Mouse (Mus musculus): ENCODE measurements around the gene D430042O09Rik. TPM values are rescaled to one million over a fixed set of nuclear protein-coding genes. Genes with fewer than 3 reads are reported as not detected.

The D430042O09Rik gene
- polyA plus RNA-seq, 1 experiment from 2014 or later = 7.9 TPM

- Histone ChIP-seq H3K4me2 (no peak overlapping the region), H3K36me3 (ENCODE audit: control insufficient read depth, insufficient read depth, low read length) (no peaks in the 10 kb centered on the region), H3K4me3 (ENCODE audit: low read depth, low read length) (no peak overlapping the region), H3K9ac (ENCODE audit: low read length) (no peak overlapping the region), H3K27me3 (ENCODE audit: control insufficient read depth, insufficient read depth, low read length) (no peaks in the 10 kb centered on the region), H3K9me3 (ENCODE audit: control insufficient read depth, low read length) (no peaks in the 10 kb centered on the region), H3K27ac (ENCODE audit: low read depth, low read length) (no peak overlapping the region), H3K4me1 (ENCODE audit: control insufficient read depth, insufficient read depth, low read length) (peaks cover 5% of the 10 kb centered on the region)
- WGBS = 68% methylated on average over 1 of the region's 1 CpGs
- ATAC-seq (ENCODE audit: low FRiP score) (no peak), DNase-seq (ENCODE audit: low spot score, missing footprints) (no peak)
Observed at GRCm38 (mm10) chr7:125832767-125833166, 125.1 kb downstream of the D430042O09Rik start.

- Histone ChIP-seq H3K36me3 (ENCODE audit: control insufficient read depth, insufficient read depth, low read length) (no peaks in the 10 kb centered on the region), H3K27ac (ENCODE audit: low read depth, low read length) (no peak overlapping the region), H3K27me3 (ENCODE audit: control insufficient read depth, insufficient read depth, low read length) (no peaks in the 10 kb centered on the region), H3K9ac (ENCODE audit: low read length) (no peak overlapping the region), H3K4me3 (ENCODE audit: low read depth, low read length) (no peak overlapping the region), H3K9me3 (ENCODE audit: control insufficient read depth, low read length) (no peaks in the 10 kb centered on the region), H3K4me1 (ENCODE audit: control insufficient read depth, insufficient read depth, low read length) (peaks cover 12% of the 10 kb centered on the region), H3K4me2 (no peak overlapping the region)
- DNase-seq (ENCODE audit: low spot score, missing footprints) (no peak), ATAC-seq (ENCODE audit: low FRiP score) (no peak)
- whole genome bisulfite sequencing = 88% methylated on average over 2 of the region's 2 CpGs
Observed at GRCm38 (mm10) chr7:125833471-125833870, 125.8 kb downstream of the D430042O09Rik start.

DNA sequence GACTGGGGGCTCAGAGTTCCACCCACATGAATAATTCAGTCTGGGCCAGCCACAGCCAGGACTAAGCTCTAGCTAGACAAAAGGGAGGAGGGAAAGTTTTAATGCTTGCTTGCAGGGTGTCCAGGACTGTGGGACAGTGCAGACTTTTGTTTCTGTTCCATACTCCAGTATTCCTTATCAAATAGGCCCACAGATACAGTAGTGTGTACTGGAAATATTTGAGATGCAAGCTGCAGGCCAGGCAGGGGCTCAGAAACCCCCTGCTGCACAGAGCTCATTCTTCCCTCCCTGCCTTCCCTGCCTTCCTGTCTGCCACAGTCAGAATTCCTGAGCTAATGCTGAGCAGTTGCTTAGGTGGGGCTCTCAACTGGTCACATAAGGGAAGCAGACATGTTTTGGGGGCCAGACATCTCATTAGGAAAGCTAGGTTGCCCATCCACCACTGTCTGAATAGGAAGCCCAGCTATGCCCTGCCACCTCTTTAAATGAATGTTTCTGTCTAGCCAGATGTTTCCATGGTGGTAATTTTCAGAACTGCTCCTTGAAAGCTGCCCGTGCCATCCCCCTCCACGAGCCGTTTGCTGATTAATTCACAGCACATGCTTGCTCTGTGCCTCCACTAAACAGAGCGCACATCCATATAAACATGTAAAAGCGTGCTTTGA is 130.5 kb downstream of the D430042O09Rik start:
- H3K9ac ChIP-seq (ENCODE audit: low read length) = peak overlapping the region; percentile 34
- no peaks in the 10 kb centered on the region for H3K36me3 ChIP-seq (ENCODE audit: control insufficient read depth, insufficient read depth, low read length)
- H3K4me3 ChIP-seq (ENCODE audit: low read depth, low read length) = no peak overlapping the region
- DNase-seq (ENCODE audit: low spot score, missing footprints) (peak; percentile 92), ATAC-seq (ENCODE audit: low FRiP score) (peak; percentile 73; the same call in 1 of the 2 replicates)
- no peaks in the 10 kb centered on the region for H3K9me3 ChIP-seq (ENCODE audit: control insufficient read depth, low read length)
- WGBS = 47% methylated on average over 5 of the region's 5 CpGs
- no peak overlapping the region for H3K4me2 ChIP-seq
- peak overlapping the region; percentile 69 for H3K27ac ChIP-seq (ENCODE audit: low read depth, low read length)
- no peaks in the 10 kb centered on the region for H3K27me3 ChIP-seq (ENCODE audit: control insufficient read depth, insufficient read depth, low read length)
- H3K4me1 ChIP-seq (ENCODE audit: control insufficient read depth, insufficient read depth, low read length) = peaks cover 18% of the 10 kb centered on the region

- DNase-seq (ENCODE audit: low spot score, missing footprints) = no peak
- Histone ChIP-seq H3K9me3 (ENCODE audit: control insufficient read depth, low read length) (no peaks in the 10 kb centered on the region), H3K27ac (ENCODE audit: low read depth, low read length) (no peak overlapping the region), H3K36me3 (ENCODE audit: control insufficient read depth, insufficient read depth, low read length) (no peaks in the 10 kb centered on the region), H3K9ac (ENCODE audit: low read length) (no peak overlapping the region), H3K4me3 (ENCODE audit: low read depth, low read length) (no peak overlapping the region), H3K4me2 (no peak overlapping the region), H3K27me3 (ENCODE audit: control insufficient read depth, insufficient read depth, low read length) (no peaks in the 10 kb centered on the region), H3K4me1 (ENCODE audit: control insufficient read depth, insufficient read depth, low read length) (no peaks in the 10 kb centered on the region)
- no peak for ATAC-seq (ENCODE audit: low FRiP score)
- WGBS = 64% methylated on average over 1 of the region's 1 CpGs
Observed at GRCm38 (mm10) chr7:125845611-125846010, 137.9 kb downstream of the D430042O09Rik start.

- no peak for DNase-seq (ENCODE audit: low spot score, missing footprints)
- Histone ChIP-seq H3K36me3 (ENCODE audit: control insufficient read depth, insufficient read depth, low read length) (no peaks in the 10 kb centered on the region), H3K9me3 (ENCODE audit: control insufficient read depth, low read length) (no peaks in the 10 kb centered on the region), H3K27ac (ENCODE audit: low read depth, low read length) (no peak overlapping the region), H3K4me3 (ENCODE audit: low read depth, low read length) (no peak overlapping the region), H3K4me2 (no peak overlapping the region), H3K27me3 (ENCODE audit: control insufficient read depth, insufficient read depth, low read length) (no peaks in the 10 kb centered on the region), H3K4me1 (ENCODE audit: control insufficient read depth, insufficient read depth, low read length) (no peaks in the 10 kb centered on the region), H3K9ac (ENCODE audit: low read length) (no peak overlapping the region)
- 86% methylated on average over 8 of the region's 8 CpGs for WGBS
- no peak for ATAC-seq (ENCODE audit: low FRiP score)
Observed at GRCm38 (mm10) chr7:125846866-125847527, 139.3 kb downstream of the D430042O09Rik start.

GRCm38 (mm10) chr7:125847528-125847866 is 139.8 kb downstream of the D430042O09Rik start:
- Histone ChIP-seq H3K4me3 (ENCODE audit: low read depth, low read length) (no peak overlapping the region), H3K27ac (ENCODE audit: low read depth, low read length) (no peak overlapping the region), H3K36me3 (ENCODE audit: control insufficient read depth, insufficient read depth, low read length) (no peaks in the 10 kb centered on the region), H3K9me3 (ENCODE audit: control insufficient read depth, low read length) (no peaks in the 10 kb centered on the region), H3K27me3 (ENCODE audit: control insufficient read depth, insufficient read depth, low read length) (no peaks in the 10 kb centered on the region), H3K4me2 (no peak overlapping the region), H3K4me1 (ENCODE audit: control insufficient read depth, insufficient read depth, low read length) (no peaks in the 10 kb centered on the region), H3K9ac (ENCODE audit: low read length) (no peak overlapping the region)
- 94% methylated on average over 2 of the region's 2 CpGs for WGBS
- ATAC-seq (ENCODE audit: low FRiP score) = no peak
- no peak for DNase-seq (ENCODE audit: low spot score, missing footprints)

DNA sequence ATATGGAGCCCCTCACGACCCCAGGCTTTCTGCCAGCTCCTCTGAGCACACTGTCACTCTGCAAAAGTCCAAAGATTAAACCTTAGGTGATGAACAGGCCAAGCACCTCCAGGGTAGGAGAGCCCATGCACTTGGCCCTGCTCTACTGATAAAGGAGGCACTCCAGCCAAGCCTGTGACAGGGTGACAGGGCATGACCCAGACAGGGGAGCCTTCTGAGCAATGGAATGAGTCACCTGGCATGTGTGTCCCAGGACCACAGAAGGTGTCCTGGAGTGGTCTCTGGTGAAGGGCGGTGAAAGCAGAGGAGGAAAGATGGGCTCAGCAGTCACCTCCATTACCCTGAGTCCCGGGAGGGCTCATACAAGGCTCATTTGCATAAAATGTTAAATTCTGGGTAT is 151.9 kb downstream of the D430042O09Rik start:
- no peak for DNase-seq (ENCODE audit: low spot score, missing footprints)
- WGBS = 74% methylated on average over 3 of the region's 3 CpGs

DNA sequence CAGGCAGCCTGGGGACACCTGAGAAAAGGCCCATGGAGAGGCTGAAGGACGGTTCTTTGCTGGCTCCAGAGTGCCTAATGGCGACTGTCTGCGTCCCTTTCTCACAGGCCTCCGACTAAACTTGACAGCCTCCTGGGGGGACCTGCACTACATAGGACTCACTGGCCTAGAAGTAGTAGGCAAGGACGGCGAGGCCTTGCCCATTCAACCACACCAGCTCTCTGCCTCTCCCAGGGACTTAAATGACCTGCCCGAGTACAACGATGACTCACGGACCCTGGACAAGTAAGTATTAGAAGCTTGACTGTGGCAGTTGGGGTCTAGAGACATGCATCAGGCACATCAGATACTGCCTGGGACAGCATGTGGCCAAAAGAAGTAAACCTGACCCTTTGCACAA is 152.7 kb downstream of the D430042O09Rik start:
- 89% methylated on average over 9 of the region's 9 CpGs for WGBS
- H3K4me3 ChIP-seq (ENCODE audit: low read depth, low read length) = no peak overlapping the region
- H3K4me1 ChIP-seq (ENCODE audit: control insufficient read depth, insufficient read depth, low read length) = peaks cover 3% of the 10 kb centered on the region; the same call in 1 of the 2 replicates
- ATAC-seq (ENCODE audit: low FRiP score) = no peak
- H3K36me3 ChIP-seq (ENCODE audit: control insufficient read depth, insufficient read depth, low read length) = no peaks in the 10 kb centered on the region
- H3K9me3 ChIP-seq (ENCODE audit: control insufficient read depth, low read length) = no peaks in the 10 kb centered on the region
- no peak overlapping the region for H3K27ac ChIP-seq (ENCODE audit: low read depth, low read length)
- H3K9ac ChIP-seq (ENCODE audit: low read length) = no peak overlapping the region
- H3K27me3 ChIP-seq (ENCODE audit: control insufficient read depth, insufficient read depth, low read length) = no peaks in the 10 kb centered on the region
- peak; percentile 28 for DNase-seq (ENCODE audit: low spot score, missing footprints)
- H3K4me2 ChIP-seq = no peak overlapping the region

More for the DNA sequence above, 151.9 kb downstream of the D430042O09Rik start:
- ATAC-seq (ENCODE audit: low FRiP score) = no peak
- Histone ChIP-seq H3K36me3 (ENCODE audit: control insufficient read depth, insufficient read depth, low read length) (no peaks in the 10 kb centered on the region), H3K4me3 (ENCODE audit: low read depth, low read length) (no peak overlapping the region), H3K9ac (ENCODE audit: low read length) (no peak overlapping the region), H3K27ac (ENCODE audit: low read depth, low read length) (no peak overlapping the region), H3K4me1 (ENCODE audit: control insufficient read depth, insufficient read depth, low read length) (peaks cover 2% of the 10 kb centered on the region; the same call in 1 of the 2 replicates), H3K4me2 (no peak overlapping the region), H3K9me3 (ENCODE audit: control insufficient read depth, low read length) (no peaks in the 10 kb centered on the region), H3K27me3 (ENCODE audit: control insufficient read depth, insufficient read depth, low read length) (no peaks in the 10 kb centered on the region)

DNA sequence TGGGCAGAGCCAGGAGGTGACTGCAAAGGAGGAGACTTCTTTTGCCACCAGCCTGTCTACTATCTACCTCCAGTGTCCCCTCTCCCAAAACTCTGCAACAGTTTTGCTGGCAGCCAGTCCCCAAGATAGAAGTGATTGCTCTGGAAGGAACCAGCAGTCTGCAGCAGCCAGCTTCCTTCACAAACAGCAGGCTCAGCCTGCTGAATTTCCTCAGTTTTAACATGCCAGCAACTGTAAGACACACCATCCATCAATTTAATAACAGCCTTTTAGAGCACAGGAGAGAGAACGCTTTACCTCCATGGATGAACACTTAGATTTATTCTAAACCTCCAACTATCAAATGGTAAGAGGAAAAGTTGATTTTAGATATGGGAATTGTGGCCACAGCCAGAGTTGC is 156.3 kb downstream of the D430042O09Rik start:
- H3K4me2 ChIP-seq = no peak overlapping the region
- H3K9ac ChIP-seq (ENCODE audit: low read length) = no peak overlapping the region
- no peaks in the 10 kb centered on the region for H3K36me3 ChIP-seq (ENCODE audit: control insufficient read depth, insufficient read depth, low read length)
- no peak overlapping the region for H3K27ac ChIP-seq (ENCODE audit: low read depth, low read length)
- WGBS = 94% methylated on average over 1 of the region's 1 CpGs
- DNase-seq (ENCODE audit: low spot score, missing footprints) (peak; percentile 2), ATAC-seq (ENCODE audit: low FRiP score) (no peak)
- H3K9me3 ChIP-seq (ENCODE audit: control insufficient read depth, low read length) = no peaks in the 10 kb centered on the region
- no peak overlapping the region for H3K4me3 ChIP-seq (ENCODE audit: low read depth, low read length)
- H3K27me3 ChIP-seq (ENCODE audit: control insufficient read depth, insufficient read depth, low read length) = no peaks in the 10 kb centered on the region
- H3K4me1 ChIP-seq (ENCODE audit: control insufficient read depth, insufficient read depth, low read length) = peaks cover 3% of the 10 kb centered on the region; the same call in 1 of the 2 replicates
